Mouse (Mus musculus): ENCODE data around the gene Ppp4c. TPM values are rescaled to one million over a fixed set of nuclear protein-coding genes. Genes with fewer than 3 reads are reported as not detected.

Ppp4c gene
- total and polyA plus RNA-seq, 2 experiments from 2014 or later: 126 to 143 TPM

GRCm38 (mm10) chr7:126823940-126824339 is 31.6 kb upstream of the Ppp4c start:
- Histone ChIP-seq H3K4me3 (ENCODE audit: low read length) (peak overlapping the region; percentile 57), H3K9me3 (ENCODE audit: low read length) (no peaks in the 10 kb centered on the region), H3K4me1 (ENCODE audit: insufficient read depth, low read length) (peaks cover 23% of the 10 kb centered on the region), H3K9ac (replicated peaks; ENCODE audit: low read length) (peak overlapping the region; percentile 77), H3K27ac (peak overlapping the region; percentile 86), H3K27me3 (ENCODE audit: insufficient read depth, low read length) (no peaks in the 10 kb centered on the region), H3K36me3 (ENCODE audit: insufficient read depth, low read length) (peaks cover 5% of the 10 kb centered on the region; the same call in 1 of the 2 replicates), H3K4me2 (ENCODE audit: low read depth, low read length) (peak overlapping the region; percentile 55)
- ATAC-seq (peak; percentile 13; the same call in 1 of the 2 replicates), DNase-seq (ENCODE audit: low spot score) (no peak)
- 8% methylated on average over 10 of the region's 10 CpGs for WGBS
- TF ChIP-seq CTCF (IDR thresholded peaks at IDR 0.05; ENCODE audit: low read depth): no peak

- H3K9me3 ChIP-seq (ENCODE audit: low read length): no peaks in the 10 kb centered on the region
- 1% methylated on average over 15 of the region's 19 CpGs for WGBS
These were observed 31.0 kb upstream of the Ppp4c start for GRCm38 (mm10) chr7:126823202-126823711.

GRCm38 (mm10) chr7:126822741-126823140 is 30.4 kb upstream of the Ppp4c start:
- Histone ChIP-seq H3K4me3 (ENCODE audit: low read length) (peak overlapping the region; percentile 57), H3K9ac (replicated peaks; ENCODE audit: low read length) (peak overlapping the region; percentile 77), H3K4me2 (ENCODE audit: low read depth, low read length) (peak overlapping the region; percentile 55), H3K9me3 (ENCODE audit: low read length) (no peaks in the 10 kb centered on the region), H3K27ac (peak overlapping the region; percentile 86), H3K27me3 (ENCODE audit: insufficient read depth, low read length) (no peaks in the 10 kb centered on the region), H3K4me1 (ENCODE audit: insufficient read depth, low read length) (peaks cover 23% of the 10 kb centered on the region), H3K36me3 (ENCODE audit: insufficient read depth, low read length) (peaks cover 5% of the 10 kb centered on the region; the same call in 1 of the 2 replicates)
- no peak for TF ChIP-seq CTCF (IDR thresholded peaks at IDR 0.05; ENCODE audit: low read depth)
- DNase-seq (ENCODE audit: low spot score) (no peak), ATAC-seq (peak; percentile 22)
- 13% methylated on average over 9 of the region's 9 CpGs for WGBS

More at GRCm38 (mm10) chr7:126823202-126823711, 31.0 kb upstream of the Ppp4c start:
- DNase-seq (ENCODE audit: low spot score) (peak; percentile 74), ATAC-seq (peak; percentile 84)
- H3K9ac ChIP-seq (replicated peaks; ENCODE audit: low read length): peak overlapping the region; percentile 77
- no peak for TF ChIP-seq CTCF (IDR thresholded peaks at IDR 0.05; ENCODE audit: low read depth)
- peak overlapping the region; percentile 57 for H3K4me3 ChIP-seq (ENCODE audit: low read length)
- H3K27me3 ChIP-seq (ENCODE audit: insufficient read depth, low read length): no peaks in the 10 kb centered on the region
- H3K4me2 ChIP-seq (ENCODE audit: low read depth, low read length): peak overlapping the region; percentile 55
- H3K27ac ChIP-seq: peak overlapping the region; percentile 86
- H3K36me3 ChIP-seq (ENCODE audit: insufficient read depth, low read length): peaks cover 5% of the 10 kb centered on the region; the same call in 1 of the 2 replicates
- H3K4me1 ChIP-seq (ENCODE audit: insufficient read depth, low read length): peaks cover 23% of the 10 kb centered on the region

- Histone ChIP-seq H3K4me1 (ENCODE audit: insufficient read depth, low read length) (peaks cover 23% of the 10 kb centered on the region), H3K4me3 (ENCODE audit: low read length) (peak overlapping the region; percentile 57; the same call in 1 of the 2 replicates), H3K9me3 (ENCODE audit: low read length) (no peaks in the 10 kb centered on the region), H3K9ac (replicated peaks; ENCODE audit: low read length) (peak overlapping the region; percentile 77; the same call in 1 of the 2 replicates), H3K4me2 (ENCODE audit: low read depth, low read length) (peak overlapping the region; percentile 55), H3K27me3 (ENCODE audit: insufficient read depth, low read length) (no peaks in the 10 kb centered on the region), H3K27ac (peak overlapping the region; percentile 86; the same call in 1 of the 2 replicates), H3K36me3 (ENCODE audit: insufficient read depth, low read length) (no peaks in the 10 kb centered on the region)
- ATAC-seq (0 out of 2 replicates have a peak, but pooled peaks have one; percentile 18), DNase-seq (ENCODE audit: low spot score) (peak; percentile 88)
- WGBS: 25% methylated on average over 7 of the region's 7 CpGs
- TF ChIP-seq CTCF (IDR thresholded peaks at IDR 0.05; ENCODE audit: low read depth): peak; percentile 98
These were observed 29.7 kb upstream of the Ppp4c start for GRCm38 (mm10) chr7:126821835-126822511.

DNA sequence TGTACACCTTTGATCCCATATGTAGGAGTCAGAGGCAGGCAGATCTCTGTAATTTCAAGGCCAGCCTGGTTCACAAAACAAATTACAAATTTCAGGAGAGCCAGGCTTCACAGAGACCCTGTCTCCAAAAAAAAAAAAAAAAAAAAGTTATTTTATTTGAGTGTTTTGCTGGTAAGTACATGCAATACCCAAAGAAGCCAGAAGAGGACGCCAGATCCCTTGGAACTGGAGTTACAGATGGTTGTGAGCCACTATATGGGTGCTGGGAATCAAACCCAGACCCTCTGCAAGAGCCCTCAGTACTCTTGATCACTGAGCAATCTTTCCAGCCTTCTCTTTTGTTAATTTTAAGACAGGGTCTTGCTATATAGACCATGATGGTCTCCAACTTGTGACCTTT is 26.5 kb upstream of the Ppp4c start:
- Histone ChIP-seq H3K36me3 (ENCODE audit: insufficient read depth, low read length) (no peaks in the 10 kb centered on the region), H3K4me3 (ENCODE audit: low read length) (no peak overlapping the region), H3K4me1 (ENCODE audit: insufficient read depth, low read length) (peaks cover 11% of the 10 kb centered on the region), H3K9ac (replicated peaks; ENCODE audit: low read length) (no peak overlapping the region), H3K27me3 (ENCODE audit: insufficient read depth, low read length) (no peaks in the 10 kb centered on the region), H3K4me2 (ENCODE audit: low read depth, low read length) (no peak overlapping the region), H3K9me3 (ENCODE audit: low read length) (no peaks in the 10 kb centered on the region), H3K27ac (no peak overlapping the region)
- ATAC-seq: no peak
- no peak for DNase-seq (ENCODE audit: low spot score)
- 32% methylated on average over 1 of the region's 1 CpGs for WGBS
- TF ChIP-seq CTCF (IDR thresholded peaks at IDR 0.05; ENCODE audit: low read depth): 0 out of 2 replicates have a peak, but pooled peaks have one; percentile 23

GRCm38 (mm10) chr7:126817595-126817994 is 25.3 kb upstream of the Ppp4c start:
- H3K9ac ChIP-seq (replicated peaks; ENCODE audit: low read length): no peak overlapping the region
- H3K4me3 ChIP-seq (ENCODE audit: low read length): no peak overlapping the region
- no peaks in the 10 kb centered on the region for H3K27me3 ChIP-seq (ENCODE audit: insufficient read depth, low read length)
- H3K27ac ChIP-seq: no peak overlapping the region
- DNase-seq (ENCODE audit: low spot score) (no peak), ATAC-seq (no peak)
- TF ChIP-seq CTCF (IDR thresholded peaks at IDR 0.05; ENCODE audit: low read depth): no peak
- H3K4me2 ChIP-seq (ENCODE audit: low read depth, low read length): no peak overlapping the region
- H3K36me3 ChIP-seq (ENCODE audit: insufficient read depth, low read length): no peaks in the 10 kb centered on the region
- H3K9me3 ChIP-seq (ENCODE audit: low read length): no peaks in the 10 kb centered on the region
- H3K4me1 ChIP-seq (ENCODE audit: insufficient read depth, low read length): peaks cover 14% of the 10 kb centered on the region
- WGBS: 89% methylated on average over 7 of the region's 7 CpGs

Measured in hindbrain, postnatal 0 days (tissue).